ENCODE assay signal across 9 mouse cellular contexts in the genomic region with DNA sequence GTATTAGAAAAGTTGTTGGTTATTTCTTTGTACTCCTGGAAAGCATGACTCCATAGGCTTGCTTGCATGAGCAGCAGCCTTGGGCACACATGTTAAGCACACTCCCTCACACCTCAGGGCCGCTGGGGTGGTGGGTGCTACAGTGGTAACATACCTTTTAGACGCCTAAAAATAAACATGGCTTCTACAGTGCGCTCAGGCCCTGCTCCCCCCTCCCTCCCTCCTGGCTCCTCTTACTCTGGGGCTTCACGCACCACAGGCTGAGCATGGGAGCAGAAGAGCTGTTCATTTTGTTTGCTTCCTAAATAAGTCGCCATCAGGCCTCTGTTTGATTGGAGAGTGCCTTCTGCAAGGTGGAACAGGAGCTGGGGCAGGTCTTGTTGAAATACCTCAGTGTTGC. TPM values are rescaled to one million over a fixed set of nuclear protein-coding genes. Genes with fewer than 3 reads are reported as not detected.
DNase-seq lines count a peak whose midpoint lies in the region; ATAC-seq lines count a peak whose summit lies in the region.
"Had no signal": no experiment of that assay in that cellular context is flagged by ENCODE, and none has a peak within 500 bp of the region (broad histone marks: within the 10 kb centered on the region; RNA-seq: fewer than 3 reads in every experiment).

No protein-coding gene starts in this region.

- peak overlapping the region; percentile 88 for H3K4me3 ChIP-seq in heart, embryonic 11.5 days (ENCODE audit: low read depth, low read length)
- H3K4me3 ChIP-seq in liver, embryonic 11.5 days (ENCODE audit: low read depth, low read length) = peak overlapping the region; percentile 100
- H3K4me3 ChIP-seq in stomach, embryonic 14.5 days (ENCODE audit: low read depth, low read length) = peak overlapping the region; percentile 100

- H3K27me3 ChIP-seq in heart, embryonic 11.5 days (ENCODE audit: control insufficient read depth, insufficient read depth, low read length) = no peaks in the 10 kb centered on the region
- H3K27me3 ChIP-seq in liver, embryonic 11.5 days (replicated peaks; ENCODE audit: control insufficient read depth, insufficient read depth, low read length) = no peaks in the 10 kb centered on the region
- H3K27me3 ChIP-seq in stomach, embryonic 14.5 days (ENCODE audit: control insufficient read depth, insufficient read depth, low read length) = no peaks in the 10 kb centered on the region
- H3K27me3 ChIP-seq: Patski had no signal

- WGBS in heart, embryonic 11.5 days (ENCODE audit: insufficient replicate concordance) = 8% methylated on average over 5 of the region's 5 CpGs
- whole genome bisulfite sequencing in liver, embryonic 11.5 days = 16% methylated on average over 5 of the region's 5 CpGs
- WGBS in stomach, embryonic 14.5 days = 2% methylated on average over 5 of the region's 5 CpGs

- peak; percentile 29 for DNase-seq in gastrocnemius, postnatal 25 days
- DNase-seq in gastrocnemius, postnatal 14 days = no peak
- peak; percentile 43 for DNase-seq in NIH3T3 (ENCODE audit: low read depth)
- DNase-seq in liver, embryonic 11.5 days (ENCODE audit: low spot score) = no peak
- no peak for DNase-seq in retina, embryonic 14.5 days (ENCODE audit: low spot score)

- ATAC-seq in heart, embryonic 11.5 days (replicated peaks; ENCODE audit: insufficient number of reproducible peaks, low FRiP score, low TSS enrichment) = no peak
- no peak for ATAC-seq in liver, embryonic 11.5 days (replicated peaks; ENCODE audit: low FRiP score)
- no peak for ATAC-seq in stomach, embryonic 14.5 days (ENCODE audit: insufficient number of reproducible peaks, insufficient read depth, low FRiP score, low read depth)
- no peak for ATAC-seq in megakaryocyte progenitor cell, adult 5-6 weeks (replicated peaks; ENCODE audit: poor library complexity)

- intact Hi-C loops in gastrocnemius, postnatal 14 days (cut with DNase I; ENCODE audit: low total_unique reads) = no loop called here

- no peaks in the 10 kb centered on the region for H3K9me3 ChIP-seq in heart, embryonic 11.5 days (replicated peaks; ENCODE audit: control insufficient read depth, low read length)
- no peaks in the 10 kb centered on the region for H3K9me3 ChIP-seq in liver, embryonic 11.5 days (ENCODE audit: control insufficient read depth, low read length)
- no peaks in the 10 kb centered on the region for H3K9me3 ChIP-seq in stomach, embryonic 14.5 days (ENCODE audit: control insufficient read depth, low read depth, low read length)

- peak overlapping the region; percentile 100 for H3K27ac ChIP-seq in heart, embryonic 11.5 days (ENCODE audit: low read depth, low read length)
- 0 out of 2 replicates have a peak overlapping the region, but pooled peaks have one; percentile 30 for H3K27ac ChIP-seq in liver, embryonic 11.5 days (ENCODE audit: low read depth, low read length)
- H3K27ac ChIP-seq in stomach, embryonic 14.5 days (ENCODE audit: low read length) = peak overlapping the region; percentile 100; the same call in 1 of the 2 replicates

- peak overlapping the region; percentile 100 for H3K9ac ChIP-seq in heart, embryonic 11.5 days (ENCODE audit: low read depth, low read length)
- peak overlapping the region; percentile 100 for H3K9ac ChIP-seq in liver, embryonic 11.5 days (ENCODE audit: low read depth, low read length)
- H3K9ac ChIP-seq in stomach, embryonic 14.5 days (replicated peaks; ENCODE audit: low read depth, low read length) = peak overlapping the region; percentile 100

- H3K36me3 ChIP-seq in heart, embryonic 11.5 days (ENCODE audit: control insufficient read depth, insufficient read depth, low read length) = peaks cover 23% of the 10 kb centered on the region
- H3K36me3 ChIP-seq in liver, embryonic 11.5 days (ENCODE audit: control insufficient read depth, insufficient read depth, low read length) = peaks cover 38% of the 10 kb centered on the region
- peaks cover 38% of the 10 kb centered on the region for H3K36me3 ChIP-seq in stomach, embryonic 14.5 days (ENCODE audit: control insufficient read depth, insufficient read depth, low read length)

- H3K4me2 ChIP-seq in heart, embryonic 11.5 days = peak overlapping the region; percentile 97
- H3K4me2 ChIP-seq in liver, embryonic 11.5 days = peak overlapping the region; percentile 84
- peak overlapping the region; percentile 96 for H3K4me2 ChIP-seq in stomach, embryonic 14.5 days (replicated peaks; ENCODE audit: low read depth, low read length)

- peaks cover 20% of the 10 kb centered on the region for H3K4me1 ChIP-seq in heart, embryonic 11.5 days (ENCODE audit: control insufficient read depth, insufficient read depth, low read length)
- H3K4me1 ChIP-seq in liver, embryonic 11.5 days (replicated peaks; ENCODE audit: control insufficient read depth, insufficient read depth, low read length) = peaks cover 32% of the 10 kb centered on the region
- peaks cover 23% of the 10 kb centered on the region; the same call in 1 of the 2 replicates for H3K4me1 ChIP-seq in stomach, embryonic 14.5 days (ENCODE audit: control insufficient read depth, insufficient read depth, low read length)

RNA-seq across cellular contexts. Expression of gene Msl1, which starts 2.0 kb away (rescaled TPM):
- 10 to 100 TPM; 51.3 to 63.6 TPM for total RNA-seq in gastrocnemius, postnatal 25 days (2021)
- 10 to 100 TPM; 49.0 to 55.3 TPM for total RNA-seq in gastrocnemius, postnatal 14 days (2021)
- 15.9 and 17.1 TPM in 2 replicates for polyA plus RNA-seq in heart, embryonic 11.5 days (2014; fragmentation: Nextera tagmentation; extraction: Ambion mirVana)
- 14.8 and 17.7 TPM in 2 replicates for polyA plus RNA-seq in liver, embryonic 11.5 days (2014; fragmentation: Nextera tagmentation; extraction: Ambion mirVana)
- 21.6 and 22.3 TPM in 2 replicates for polyA plus RNA-seq in stomach, embryonic 14.5 days (2014; fragmentation: Nextera tagmentation; extraction: Ambion mirVana)
- total RNA-seq in megakaryocyte progenitor cell, adult 5-6 weeks (2015) = 60.8 and 62.0 TPM in 2 replicates
- total RNA-seq in megakaryocyte progenitor cell, adult 5-6 weeks (2017) = 76.3 and 99.9 TPM in 2 replicates

RNA-seq across cellular contexts. Expression of gene Casc3, which starts 7.4 kb away (rescaled TPM):
- 10 to 100 TPM; 13.9 to 15.0 TPM for total RNA-seq in gastrocnemius, postnatal 25 days (2021)
- 10 to 100 TPM; 20.1 to 21.5 TPM for total RNA-seq in gastrocnemius, postnatal 14 days (2021)
- polyA plus RNA-seq in heart, embryonic 11.5 days (2014; fragmentation: Nextera tagmentation; extraction: Ambion mirVana) = 22.2 and 28.5 TPM in 2 replicates
- 34.8 and 35.6 TPM in 2 replicates for polyA plus RNA-seq in liver, embryonic 11.5 days (2014; fragmentation: Nextera tagmentation; extraction: Ambion mirVana)
- 33.7 and 35.1 TPM in 2 replicates for polyA plus RNA-seq in stomach, embryonic 14.5 days (2014; fragmentation: Nextera tagmentation; extraction: Ambion mirVana)
- 38.3 and 39.0 TPM in 2 replicates for total RNA-seq in megakaryocyte progenitor cell, adult 5-6 weeks (2015)
- 18.3 and 31.7 TPM in 2 replicates for total RNA-seq in megakaryocyte progenitor cell, adult 5-6 weeks (2017)

RNA-seq across cellular contexts. Expression of gene Nr1d1, which starts 22.2 kb away (rescaled TPM):
- total RNA-seq in gastrocnemius, postnatal 25 days (2021) = 100 to 1,000 TPM in 1 of 2 experiments, 10 to 100 TPM in 1; 98.0 to 119 TPM
- total RNA-seq in gastrocnemius, postnatal 14 days (2021) = 10 to 100 TPM; 27.3 to 64.6 TPM
- polyA plus RNA-seq in heart, embryonic 11.5 days (2014; fragmentation: Nextera tagmentation; extraction: Ambion mirVana) = 5.6 and 6.4 TPM in 2 replicates
- 2.1 and 2.7 TPM in 2 replicates for polyA plus RNA-seq in liver, embryonic 11.5 days (2014; fragmentation: Nextera tagmentation; extraction: Ambion mirVana)
- polyA plus RNA-seq in stomach, embryonic 14.5 days (2014; fragmentation: Nextera tagmentation; extraction: Ambion mirVana) = 1.7 and 2.3 TPM in 2 replicates
- 3.3 and 3.5 TPM in 2 replicates for total RNA-seq in megakaryocyte progenitor cell, adult 5-6 weeks (2015)
- 0.47 and 0.87 TPM in 2 replicates for total RNA-seq in megakaryocyte progenitor cell, adult 5-6 weeks (2017)

RNA-seq across cellular contexts. Expression of gene Rapgefl1, which starts 39.3 kb away (rescaled TPM):
- under 1 TPM; 0.23 to 0.40 TPM for total RNA-seq in gastrocnemius, postnatal 25 days (2021)
- total RNA-seq in gastrocnemius, postnatal 14 days (2021) = 1 to 10 TPM in 1 of 2 experiments, under 1 TPM in 1; 0.49 to 1.1 TPM
- polyA plus RNA-seq in heart, embryonic 11.5 days (2014; fragmentation: Nextera tagmentation; extraction: Ambion mirVana) = 0.57 and 0.73 TPM in 2 replicates
- 0.39 and 0.55 TPM in 2 replicates for polyA plus RNA-seq in liver, embryonic 11.5 days (2014; fragmentation: Nextera tagmentation; extraction: Ambion mirVana)
- 5.6 and 7.7 TPM in 2 replicates for polyA plus RNA-seq in stomach, embryonic 14.5 days (2014; fragmentation: Nextera tagmentation; extraction: Ambion mirVana)
- 0.24 and 1.8 TPM in 2 replicates for total RNA-seq in megakaryocyte progenitor cell, adult 5-6 weeks (2015)
- total RNA-seq in megakaryocyte progenitor cell, adult 5-6 weeks (2017) = not detected in 2 replicates

RNA-seq across cellular contexts. Expression of gene Thra, which starts 56.9 kb away (rescaled TPM):
- total RNA-seq in gastrocnemius, postnatal 25 days (2021) = 10 to 100 TPM; 75.4 to 89.1 TPM
- total RNA-seq in gastrocnemius, postnatal 14 days (2021) = 100 to 1,000 TPM in 1 of 2 experiments, 10 to 100 TPM in 1; 91.8 to 106 TPM
- polyA plus RNA-seq in heart, embryonic 11.5 days (2014; fragmentation: Nextera tagmentation; extraction: Ambion mirVana) = 32.2 and 35.7 TPM in 2 replicates
- 26.6 and 31.6 TPM in 2 replicates for polyA plus RNA-seq in liver, embryonic 11.5 days (2014; fragmentation: Nextera tagmentation; extraction: Ambion mirVana)
- 61.4 and 62.9 TPM in 2 replicates for polyA plus RNA-seq in stomach, embryonic 14.5 days (2014; fragmentation: Nextera tagmentation; extraction: Ambion mirVana)
- 34.2 and 34.6 TPM in 2 replicates for total RNA-seq in megakaryocyte progenitor cell, adult 5-6 weeks (2015)
- 21.8 and 25.3 TPM in 2 replicates for total RNA-seq in megakaryocyte progenitor cell, adult 5-6 weeks (2017)

Comparison
In these comparisons a context has a peak if more than half of its experiments do, and no peak if none do; other contexts are left out.
1. DNase-seq: peak in gastrocnemius, postnatal 25 days (single experiment) and NIH3T3 (single experiment); none in gastrocnemius, postnatal 14 days (single experiment), liver, embryonic 11.5 days (single experiment) and retina, embryonic 14.5 days (single experiment).
2. H3K27ac ChIP-seq: peak in every context shown above with its lines; median percentile 100 in heart, embryonic 11.5 days; 100 in stomach, embryonic 14.5 days; 30 in liver, embryonic 11.5 days.
3. RNA of gene Nr1d1, which starts 22.2 kb away (total RNA-seq): 98.0 to 119 TPM in gastrocnemius, postnatal 25 days and 27.3 to 64.6 TPM in gastrocnemius, postnatal 14 days; 0.47 to 3.5 TPM in megakaryocyte progenitor cell, adult 5-6 weeks; every median in the first group is over 4 times any median in the second.
4. Peak in every context shown above with its lines, with median percentiles within 50 percentile points of each other: H3K4me2 ChIP-seq, H3K4me3 ChIP-seq and H3K9ac ChIP-seq.